Comparison of ENCODE assay signal across 8 mouse cellular contexts in genomic region chr5:125172831-125173615, GRCm38 (mm10). TPM values are rescaled to one million over a fixed set of nuclear protein-coding genes. Genes with fewer than 3 reads are reported as not detected.
DNase-seq lines count a peak whose midpoint lies in the region; ATAC-seq and TF ChIP-seq lines count a peak whose summit lies in the region.
"Had no signal": no experiment of that assay in that cellular context is flagged by ENCODE, and none has a peak within 500 bp of the region (broad histone marks: within the 10 kb centered on the region; RNA-seq: fewer than 3 reads in every experiment).

No protein-coding gene starts in this region.

- no peaks in the 10 kb centered on the region for H3K36me3 ChIP-seq in liver, embryonic 12.5 days
- H3K36me3 ChIP-seq in liver, embryonic 11.5 days (ENCODE audit: control insufficient read depth, insufficient read depth, low read length) = no peaks in the 10 kb centered on the region
- no peaks in the 10 kb centered on the region for H3K36me3 ChIP-seq in forebrain, embryonic 13.5 days (ENCODE audit: poor library complexity, severe bottlenecking)
- no peaks in the 10 kb centered on the region for H3K36me3 ChIP-seq in intestine, postnatal 0 days (ENCODE audit: control insufficient read depth, insufficient read depth)
- no peaks in the 10 kb centered on the region for H3K36me3 ChIP-seq in stomach, embryonic 16.5 days (ENCODE audit: control insufficient read depth, insufficient read depth, low read length)
- H3K36me3 ChIP-seq: liver, embryonic 13.5 days had no signal

- intact Hi-C loops in heart, postnatal 36 days (cut with DNase I) = no loop called here

- peaks cover 77% of the 10 kb centered on the region for H3K4me1 ChIP-seq in liver, embryonic 12.5 days
- H3K4me1 ChIP-seq in liver, embryonic 11.5 days (replicated peaks; ENCODE audit: control insufficient read depth, insufficient read depth, low read length) = peaks cover 45% of the 10 kb centered on the region
- peaks cover 93% of the 10 kb centered on the region for H3K4me1 ChIP-seq in forebrain, embryonic 13.5 days
- no peaks in the 10 kb centered on the region for H3K4me1 ChIP-seq in intestine, postnatal 0 days (replicated peaks; ENCODE audit: control insufficient read depth, insufficient read depth, low read length)
- peaks cover 78% of the 10 kb centered on the region for H3K4me1 ChIP-seq in stomach, embryonic 16.5 days (ENCODE audit: control insufficient read depth, insufficient read depth, low read length)

- H3K27ac ChIP-seq in liver, embryonic 12.5 days = no peak overlapping the region
- no peak overlapping the region for H3K27ac ChIP-seq in liver, embryonic 11.5 days (ENCODE audit: low read depth, low read length)
- peak overlapping the region; percentile 88 for H3K27ac ChIP-seq in forebrain, embryonic 13.5 days
- no peak overlapping the region for H3K27ac ChIP-seq in intestine, postnatal 0 days (ENCODE audit: low read depth, low read length)
- H3K27ac ChIP-seq in stomach, embryonic 16.5 days (ENCODE audit: low read length) = peak overlapping the region; percentile 85
- H3K27ac ChIP-seq: liver, embryonic 13.5 days had no signal

- WGBS in liver, embryonic 12.5 days (ENCODE audit: insufficient replicate concordance) = 65% methylated on average over 12 of the region's 12 CpGs
- WGBS in liver, embryonic 11.5 days = 67% methylated on average over 12 of the region's 12 CpGs
- 39% methylated on average over 12 of the region's 12 CpGs for WGBS in forebrain, embryonic 13.5 days
- WGBS in intestine, postnatal 0 days = 57% methylated on average over 12 of the region's 12 CpGs
- WGBS in stomach, embryonic 16.5 days = 49% methylated on average over 12 of the region's 12 CpGs

- no peak overlapping the region for H3K4me3 ChIP-seq in liver, embryonic 12.5 days
- H3K4me3 ChIP-seq in liver, embryonic 11.5 days (ENCODE audit: low read depth, low read length) = no peak overlapping the region
- H3K4me3 ChIP-seq in forebrain, embryonic 13.5 days = no peak overlapping the region
- H3K4me3 ChIP-seq in intestine, postnatal 0 days (ENCODE audit: low read depth, low read length) = no peak overlapping the region
- no peak overlapping the region for H3K4me3 ChIP-seq in stomach, embryonic 16.5 days (replicated peaks; ENCODE audit: low read length)
- H3K4me3 ChIP-seq: liver, embryonic 13.5 days had no signal

- H3K4me2 ChIP-seq in liver, embryonic 12.5 days = 0 out of 2 replicates have a peak overlapping the region, but pooled peaks have one; percentile 3
- no peak overlapping the region for H3K4me2 ChIP-seq in liver, embryonic 11.5 days
- H3K4me2 ChIP-seq in forebrain, embryonic 13.5 days = peak overlapping the region; percentile 29
- no peak overlapping the region for H3K4me2 ChIP-seq in intestine, postnatal 0 days (replicated peaks; ENCODE audit: low read depth)
- peak overlapping the region; percentile 40 for H3K4me2 ChIP-seq in stomach, embryonic 16.5 days (ENCODE audit: low read depth, low read length)
- H3K4me2 ChIP-seq: liver, embryonic 13.5 days had no signal

- ATAC-seq in liver, embryonic 12.5 days = no peak
- no peak for ATAC-seq in liver, embryonic 11.5 days (replicated peaks; ENCODE audit: low FRiP score)
- peak; percentile 65 for ATAC-seq in forebrain, embryonic 13.5 days
- ATAC-seq in intestine, postnatal 0 days = 0 out of 2 replicates have a peak, but pooled peaks have one; percentile 11
- ATAC-seq in stomach, embryonic 16.5 days (ENCODE audit: insufficient read depth, low FRiP score) = peak; percentile 63

- H3K9me3 ChIP-seq in liver, embryonic 12.5 days (replicated peaks) = no peaks in the 10 kb centered on the region
- no peaks in the 10 kb centered on the region for H3K9me3 ChIP-seq in liver, embryonic 11.5 days (ENCODE audit: control insufficient read depth, low read length)
- H3K9me3 ChIP-seq in forebrain, embryonic 13.5 days (replicated peaks) = no peaks in the 10 kb centered on the region
- no peaks in the 10 kb centered on the region for H3K9me3 ChIP-seq in intestine, postnatal 0 days (ENCODE audit: control insufficient read depth)
- no peaks in the 10 kb centered on the region for H3K9me3 ChIP-seq in stomach, embryonic 16.5 days (replicated peaks; ENCODE audit: control insufficient read depth, low read length)
- H3K9me3 ChIP-seq: liver, embryonic 13.5 days had no signal

- no peak for DNase-seq in liver, embryonic 11.5 days (ENCODE audit: low spot score)
- DNase-seq in c-Kit-positive CD71-positive TER-119-positive erythroid progenitor cells, embryonic 14.5 days (ENCODE audit: low spot score) = no peak
- DNase-seq in heart, postnatal 36 days = no peak
- DNase-seq: liver, embryonic 13.5 days had no signal

- no peak overlapping the region for H3K9ac ChIP-seq in liver, embryonic 12.5 days
- H3K9ac ChIP-seq in liver, embryonic 11.5 days (ENCODE audit: low read depth, low read length) = no peak overlapping the region
- H3K9ac ChIP-seq in forebrain, embryonic 13.5 days = peak overlapping the region; percentile 57
- no peak overlapping the region for H3K9ac ChIP-seq in intestine, postnatal 0 days (ENCODE audit: low read depth, low read length)
- peak overlapping the region; percentile 20; the same call in 1 of the 2 replicates for H3K9ac ChIP-seq in stomach, embryonic 16.5 days (ENCODE audit: low read length)
- H3K9ac ChIP-seq: liver, embryonic 13.5 days had no signal

- no peaks in the 10 kb centered on the region for H3K27me3 ChIP-seq in liver, embryonic 12.5 days (replicated peaks)
- no peaks in the 10 kb centered on the region for H3K27me3 ChIP-seq in liver, embryonic 11.5 days (replicated peaks; ENCODE audit: control insufficient read depth, insufficient read depth, low read length)
- no peaks in the 10 kb centered on the region for H3K27me3 ChIP-seq in forebrain, embryonic 13.5 days
- no peaks in the 10 kb centered on the region for H3K27me3 ChIP-seq in intestine, postnatal 0 days (replicated peaks; ENCODE audit: control insufficient read depth, insufficient read depth, low read length)
- no peaks in the 10 kb centered on the region for H3K27me3 ChIP-seq in stomach, embryonic 16.5 days (ENCODE audit: control insufficient read depth, insufficient read depth, low read length)
- H3K27me3 ChIP-seq: liver, embryonic 13.5 days had no signal

- TF ChIP-seq CTCF in intestine, postnatal 0 days (IDR thresholded peaks at IDR 0.05; ENCODE audit: low read depth) = no peak

RNA-seq across cellular contexts. Expression of gene Ncor2, which starts 6.0 kb away (rescaled TPM):
- polyA plus RNA-seq in liver, embryonic 12.5 days (2016; fragmentation: Nextera tagmentation; extraction: Ambion mirVana) = 9.7 and 10.0 TPM in 2 replicates
- polyA plus RNA-seq in liver, embryonic 11.5 days (2014; fragmentation: Nextera tagmentation; extraction: Ambion mirVana) = 14.0 and 17.2 TPM in 2 replicates
- 25.6 and 27.3 TPM in 2 replicates for polyA plus RNA-seq in forebrain, embryonic 13.5 days (2015; fragmentation: Nextera tagmentation; extraction: Ambion mirVana)
- 7.1 and 7.6 TPM in 2 replicates for polyA plus RNA-seq in intestine, postnatal 0 days (2015; fragmentation: Nextera tagmentation; extraction: Ambion mirVana)
- 21.4 and 24.6 TPM in 2 replicates for polyA plus RNA-seq in stomach, embryonic 16.5 days (2015; fragmentation: Nextera tagmentation; extraction: Ambion mirVana)
- 10 to 100 TPM; 70.5 to 74.8 TPM for total RNA-seq in heart, postnatal 36 days (2021)

Comparison
In these comparisons a context has a peak if more than half of its experiments do, and no peak if none do; other contexts are left out.
1. H3K4me2 ChIP-seq: peak in liver, embryonic 12.5 days (single experiment), forebrain, embryonic 13.5 days (single experiment) and stomach, embryonic 16.5 days (single experiment); none in liver, embryonic 11.5 days (single experiment) and intestine, postnatal 0 days (single experiment).
2. ATAC-seq: peak in forebrain, embryonic 13.5 days (single experiment), intestine, postnatal 0 days (single experiment) and stomach, embryonic 16.5 days (single experiment); none in liver, embryonic 12.5 days (single experiment) and liver, embryonic 11.5 days (single experiment).
3. H3K27ac ChIP-seq: peak in forebrain, embryonic 13.5 days (single experiment) and stomach, embryonic 16.5 days (single experiment); none in liver, embryonic 12.5 days (single experiment), liver, embryonic 11.5 days (single experiment) and intestine, postnatal 0 days (single experiment).
4. H3K9ac ChIP-seq: peak in forebrain, embryonic 13.5 days (single experiment) and stomach, embryonic 16.5 days (single experiment); none in liver, embryonic 12.5 days (single experiment), liver, embryonic 11.5 days (single experiment) and intestine, postnatal 0 days (single experiment).